Mouse (Mus musculus) CH12.LX (cell line): ENCODE results near the gene Spata21.

Experiments used
- EP300 ChIP-seq: IDR thresholded peaks from 2 replicates; pipeline ENCODE4 v1.6.1; 2011; ENCODE audit warnings: low read length, improper control_type of control experiment
- POLR2A ChIP-seq: IDR thresholded peaks from 2 replicates; pipeline ENCODE4 v1.6.1; 2011; ENCODE audit warnings: low read depth, mild to moderate bottlenecking, improper control_type of control experiment, low read length
- RCOR1 ChIP-seq: conservative IDR thresholded peaks from 2 replicates; pipeline ENCODE4 v1.6.1; 2012; ENCODE audit warnings: low read depth, mild to moderate bottlenecking, inconsistent platforms, low read length, improper control_type of control experiment

DNA sequence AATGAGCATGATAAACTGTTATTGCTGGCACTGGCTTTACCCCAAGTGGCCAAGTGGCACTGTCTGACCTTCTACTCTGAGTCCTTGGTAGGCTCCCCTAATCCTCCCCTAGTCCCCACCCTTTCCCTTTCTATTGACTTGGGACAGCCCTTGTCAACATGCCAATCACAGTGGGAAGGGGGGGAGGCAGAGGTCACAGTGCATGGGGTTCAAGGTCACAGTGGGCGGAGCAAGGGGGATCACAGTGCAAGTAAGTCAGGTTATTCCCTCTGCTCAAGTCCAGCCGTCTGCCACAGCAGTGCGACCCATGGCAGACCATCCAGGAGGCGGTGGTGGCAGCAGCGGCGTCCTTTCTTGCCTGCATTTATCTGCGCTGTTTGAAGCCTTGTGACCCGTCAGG is 27.3 kb downstream of the Spata21 start:
- TF ChIP-seq POLR2A (no peak), EP300 (no peak), RCOR1 (no peak)
